Mouse (Mus musculus) kidney, postnatal 25 days (tissue): ENCODE results near the gene Leng9.

Experiments used
- DNase-seq, 2 experiments: peaks; one replicate each; pipeline ENCODE4 v3.0.0; 2021; ENCODE audit warnings: mixed read lengths in 2 of 2

Leng9 gene

DNA sequence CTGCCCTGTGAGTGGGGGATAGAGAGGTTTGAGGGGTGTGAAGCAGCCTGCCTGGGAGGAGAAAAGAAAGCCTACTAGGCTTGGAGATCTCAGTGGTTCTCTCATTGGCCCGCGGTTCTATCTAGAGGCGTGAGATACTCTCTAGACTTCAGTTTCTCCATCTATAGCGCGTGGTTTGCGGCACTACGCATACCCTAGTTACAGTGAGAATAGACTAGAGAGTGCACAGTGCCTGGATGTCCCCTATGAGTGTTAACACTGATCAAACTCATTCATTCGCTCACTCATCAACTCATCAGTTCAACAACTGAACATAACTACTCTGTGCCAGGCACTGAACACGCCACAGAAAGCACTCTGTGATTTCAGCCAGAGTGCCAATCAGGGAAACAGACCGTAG is 27.4 kb downstream of the Leng9 start:
- no peak for DNase-seq

GRCm38 (mm10) chr7:4122076-4122768 is 28.0 kb downstream of the Leng9 start:
- no peak for DNase-seq

GRCm38 (mm10) chr7:4119976-4120921 is 29.9 kb downstream of the Leng9 start:
- no peak for DNase-seq

- DNase-seq, result no peak
These were observed 30.8 kb downstream of the Leng9 start, which contains the start of gene Ttyh1 for GRCm38 (mm10) chr7:4119344-4119902. Gene Ttyh1 (plus strand): TSS chr7:4119408.

- DNase-seq, result no peak
These were observed 32.9 kb downstream of the Leng9 start for GRCm38 (mm10) chr7:4117050-4117814.

- no peak for DNase-seq
These were observed 38.4 kb downstream of the Leng9 start for GRCm38 (mm10) chr7:4111766-4112165.

GRCm38 (mm10) chr7:4103411-4103810 is 46.8 kb downstream of the Leng9 start:
- peak in 1 of 2 experiments; percentile 30 for DNase-seq

GRCm38 (mm10) chr7:4101144-4101543 is 49.0 kb downstream of the Leng9 start:
- no peak for DNase-seq

GRCm38 (mm10) chr7:4098832-4099231 is 51.3 kb downstream of the Leng9 start:
- no peak for DNase-seq

DNA sequence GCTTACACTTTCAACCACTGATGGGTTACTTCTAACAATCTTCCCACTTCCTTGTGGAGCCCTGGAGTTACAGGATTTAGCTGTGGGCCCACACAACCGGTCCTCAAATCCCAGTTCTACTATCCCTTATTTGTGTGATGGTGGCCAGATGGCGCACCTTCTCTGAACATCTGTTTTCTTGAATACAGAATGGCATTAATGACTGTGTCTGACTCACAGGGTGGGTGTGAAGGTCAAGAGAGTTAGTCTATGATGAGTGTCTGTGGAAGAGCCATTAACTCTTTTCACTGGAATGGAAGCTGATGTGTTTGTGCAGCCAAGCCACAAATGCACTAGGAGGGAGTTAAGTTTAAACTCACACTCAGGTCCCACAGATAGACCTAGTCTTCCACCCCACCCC is 51.9 kb downstream of the Leng9 start:
- DNase-seq, result no peak
